14 mouse cellular contexts compared by ENCODE assay signal in genomic region chr4:55145968-55146367, GRCm38 (mm10).
DNase-seq lines count a peak whose midpoint lies in the region; ATAC-seq and TF ChIP-seq lines count a peak whose summit lies in the region.
"Had no signal": no experiment of that assay in that cellular context is flagged by ENCODE, and none has a peak within 500 bp of the region (broad histone marks: within the 10 kb centered on the region; RNA-seq: fewer than 3 reads in every experiment).

No protein-coding gene starts in this region.

- 30% methylated on average over 8 of the region's 8 CpGs for WGBS in embryonic facial prominence, embryonic 12.5 days
- 19% methylated on average over 8 of the region's 8 CpGs for WGBS in limb, embryonic 14.5 days
- WGBS in intestine, embryonic 15.5 days: 66% methylated on average over 8 of the region's 8 CpGs

- H3K4me2 ChIP-seq in embryonic facial prominence, embryonic 12.5 days (replicated peaks): 0 out of 2 replicates have a peak overlapping the region, but pooled peaks have one; percentile 19
- no peak overlapping the region for H3K4me2 ChIP-seq in limb, embryonic 14.5 days (replicated peaks; ENCODE audit: low read depth, low read length, severe bottlenecking)
- H3K4me2 ChIP-seq in intestine, embryonic 15.5 days (replicated peaks): no peak overlapping the region
- H3K4me2 ChIP-seq: heart, embryonic 11.5 days had no signal

- no peak for ATAC-seq in cerebellum, adult (ENCODE audit: insufficient number of reproducible peaks, low FRiP score, low TSS enrichment)
- no peak for ATAC-seq in embryonic facial prominence, embryonic 12.5 days (ENCODE audit: insufficient number of reproducible peaks, insufficient read depth, low FRiP score, low TSS enrichment)
- no peak for ATAC-seq in limb, embryonic 14.5 days (ENCODE audit: low FRiP score, low read depth)
- ATAC-seq in megakaryocyte progenitor cell, adult 5-6 weeks (replicated peaks; ENCODE audit: poor library complexity): no peak
- no peak for ATAC-seq in intestine, embryonic 15.5 days
- ATAC-seq: inflammation-experienced regulatory T-cells, adult 6 months had no signal

- H3K27me3 ChIP-seq in embryonic facial prominence, embryonic 12.5 days: no peaks in the 10 kb centered on the region
- no peaks in the 10 kb centered on the region for H3K27me3 ChIP-seq in limb, embryonic 14.5 days (ENCODE audit: control insufficient read depth, insufficient read depth, low read length)
- H3K27me3 ChIP-seq in intestine, embryonic 15.5 days (replicated peaks): no peaks in the 10 kb centered on the region
- H3K27me3 ChIP-seq: megakaryocyte, embryonic 14.5 days had no signal

- peak overlapping the region; percentile 30; the same call in 1 of the 2 replicates for H3K27ac ChIP-seq in embryonic facial prominence, embryonic 12.5 days
- H3K27ac ChIP-seq in limb, embryonic 14.5 days (replicated peaks; ENCODE audit: low read depth, low read length): no peak overlapping the region
- H3K27ac ChIP-seq in intestine, embryonic 15.5 days: no peak overlapping the region
- H3K27ac ChIP-seq: layer of hippocampus, adult 2 months; liver, embryonic 14.5 days had no signal

- H3K4me1 ChIP-seq in embryonic facial prominence, embryonic 12.5 days: peaks cover 10% of the 10 kb centered on the region
- no peaks in the 10 kb centered on the region for H3K4me1 ChIP-seq in limb, embryonic 14.5 days (ENCODE audit: control insufficient read depth, insufficient read depth, low read length)
- H3K4me1 ChIP-seq in intestine, embryonic 15.5 days (replicated peaks): no peaks in the 10 kb centered on the region

- peak; percentile 35 to 59 for DNase-seq in cerebellum, postnatal 25 days
- peak; percentile 25 for DNase-seq in layer of hippocampus, adult 9-11 months
- no peak for DNase-seq in layer of hippocampus, adult 9-10 months (ENCODE audit: low spot score)
- DNase-seq in limb, embryonic 14.5 days (ENCODE audit: low spot score): peak; percentile 57
- DNase-seq: thymus, postnatal 36 days had no signal

- H3K36me3 ChIP-seq in embryonic facial prominence, embryonic 12.5 days: no peaks in the 10 kb centered on the region
- no peaks in the 10 kb centered on the region for H3K36me3 ChIP-seq in limb, embryonic 14.5 days (ENCODE audit: control insufficient read depth, insufficient read depth, low read length)
- H3K36me3 ChIP-seq in intestine, embryonic 15.5 days: no peaks in the 10 kb centered on the region

- H3K4me3 ChIP-seq in embryonic facial prominence, embryonic 12.5 days: no peak overlapping the region
- H3K4me3 ChIP-seq in limb, embryonic 14.5 days (replicated peaks; ENCODE audit: low read length): no peak overlapping the region
- H3K4me3 ChIP-seq in intestine, embryonic 15.5 days (replicated peaks): no peak overlapping the region
- H3K4me3 ChIP-seq: layer of hippocampus, adult 2 months; megakaryocyte, embryonic 14.5 days had no signal

- no peak for TF ChIP-seq POLR2A in limb, embryonic 14.5 days (IDR thresholded peaks at IDR 0.05; ENCODE audit: borderline replicate concordance, extremely low read depth, insufficient read depth, insufficient read length)

- no peaks in the 10 kb centered on the region for H3K9me3 ChIP-seq in embryonic facial prominence, embryonic 12.5 days
- no peaks in the 10 kb centered on the region for H3K9me3 ChIP-seq in limb, embryonic 14.5 days (ENCODE audit: control insufficient read depth, low read length)
- H3K9me3 ChIP-seq in intestine, embryonic 15.5 days: no peaks in the 10 kb centered on the region

- no peak overlapping the region for H3K9ac ChIP-seq in embryonic facial prominence, embryonic 12.5 days
- no peak overlapping the region for H3K9ac ChIP-seq in limb, embryonic 14.5 days (ENCODE audit: low read depth, low read length, severe bottlenecking)
- no peak overlapping the region for H3K9ac ChIP-seq in intestine, embryonic 15.5 days
- H3K9ac ChIP-seq: liver, embryonic 14.5 days had no signal
